Mouse (Mus musculus) midbrain, embryonic 14.5 days (tissue): ENCODE data around the gene Plcl2. TPM values are rescaled to one million over a fixed set of nuclear protein-coding genes. Genes with fewer than 3 reads are reported as not detected.
A peak's percentile ranks its signal among the peaks of the same experiment; 100 is the strongest.
"Not testable (repeated sequence)": the region's sequence is repeated elsewhere in the genome, so short reads cannot be mapped to it uniquely, and the experiment has no call there.

Experiments used
- ATAC-seq: fragments of 200-750 bp; cut with Nextera tagmentation; 2 replicates; pipeline ENCODE4 v1.8.0; 2017; ENCODE audit warnings: moderate number of reproducible peaks, moderate library complexity; ENCODE audit not compliant: low FRiP score, low TSS enrichment
- DNase-seq: peaks from one replicate; pipeline ENCODE4 v3.0.0-alpha.2; 2015
- H3K27ac ChIP-seq: fragments of 300-500 bp; sonication (generic); replicated peaks from 2 replicates; pipeline ENCODE4 v1.5.1; 2014; ENCODE audit warnings: mild to moderate bottlenecking, low read depth, low read length, moderate library complexity
- H3K27me3 ChIP-seq: fragments of 300-500 bp; sonication (generic); 2 replicates; pipeline ENCODE4 v1.6.1; 2014; ENCODE audit warnings: low read length, control low read depth, mixed read lengths; ENCODE audit not compliant: control insufficient read depth, insufficient read depth
- H3K36me3 ChIP-seq: fragments of 300-500 bp; sonication (generic); 2 replicates; pipeline ENCODE4 v1.6.1; 2014; ENCODE audit warnings: low read length, control low read depth; ENCODE audit not compliant: control insufficient read depth, insufficient read depth
- H3K4me1 ChIP-seq: fragments of 300-500 bp; sonication (generic); 2 replicates; pipeline ENCODE4 v1.6.1; 2014; ENCODE audit warnings: mild to moderate bottlenecking, antibody characterized with exemption, low read length, control low read depth; ENCODE audit not compliant: control insufficient read depth, insufficient read depth
- H3K4me2 ChIP-seq: fragments of 300-500 bp; sonication (generic); 2 replicates; pipeline ENCODE4 v1.6.1; 2014; ENCODE audit warnings: mild to moderate bottlenecking, low read length, moderate library complexity
- H3K4me3 ChIP-seq: fragments of 300-500 bp; sonication (generic); replicated peaks from 2 replicates; pipeline ENCODE4 v1.5.1; 2014; ENCODE audit warnings: low read depth, low read length
- H3K9ac ChIP-seq: fragments of 300-500 bp; sonication (generic); replicated peaks from 2 replicates; pipeline ENCODE4 v1.6.1; 2014; ENCODE audit warnings: mild to moderate bottlenecking, low read length, moderate library complexity
- H3K9me3 ChIP-seq: fragments of 300-500 bp; sonication (generic); 2 replicates; pipeline ENCODE4 v1.6.1; 2016; ENCODE audit warnings: low read length, control low read depth, mixed read lengths; ENCODE audit not compliant: control insufficient read depth
- WGBS: fragments of 180-500 bp; shearing (Covaris S2); extraction: QIAGEN DNeasy Blood & Tissue Kit; methylation state at CpG from one replicate; pipeline ENCODE4 v1.1.7; 2014; 5-methylcytosine and 5-hydroxymethylcytosine counted together
- polyA plus RNA-seq: library from polyadenylated mRNA; unstranded; fragments of >200 nt; fragmentation: Nextera tagmentation; extraction: Ambion mirVana; gene quantifications from 2 replicates; pipeline ENCODE4 v1.2.1, GENCODE M21; 2014

The Plcl2 gene
- polyA plus RNA-seq, 1 experiment from 2014 or later, result 14.1 TPM

GRCm38 (mm10) chr17:50698410-50698809 is 189.2 kb downstream of the Plcl2 start:
- H3K9me3 ChIP-seq, ATAC-seq, H3K27ac ChIP-seq, DNase-seq, H3K27me3 ChIP-seq, H3K36me3 ChIP-seq, H3K4me1 ChIP-seq, H3K9ac ChIP-seq: not testable (repeated sequence)
- peak overlapping the region; percentile 47 for H3K4me2 ChIP-seq
- H3K4me3 ChIP-seq, result 0 out of 2 replicates have a peak overlapping the region, but pooled peaks have one; percentile 7
- WGBS, result 2% methylated on average over 39 of the region's 39 CpGs

- Histone ChIP-seq H3K9me3 (peaks cover 4% of the 10 kb centered on the region; the same call in 1 of the 2 replicates), H3K4me1 (peaks cover 8% of the 10 kb centered on the region; the same call in 1 of the 2 replicates), H3K27me3 (no peaks in the 10 kb centered on the region), H3K4me3 (no peak overlapping the region), H3K9ac (no peak overlapping the region), H3K36me3 (no peaks in the 10 kb centered on the region), H3K4me2 (peak overlapping the region; percentile 17; the same call in 1 of the 2 replicates), H3K27ac (peak overlapping the region; percentile 52)
- WGBS, result 28% methylated on average over 7 of the region's 7 CpGs
- DNase-seq, result peak; percentile 78
- ATAC-seq, result peak; percentile 87
Observed at GRCm38 (mm10) chr17:50710497-50711222, 201.5 kb downstream of the Plcl2 start.

- H3K9me3 ChIP-seq, result peaks cover 8% of the 10 kb centered on the region; the same call in 1 of the 2 replicates
- H3K4me3 ChIP-seq, result no peak overlapping the region
- WGBS, result 84% methylated on average over 5 of the region's 5 CpGs
- DNase-seq, result no peak
- H3K4me1 ChIP-seq, result no peaks in the 10 kb centered on the region
- no peak overlapping the region for H3K4me2 ChIP-seq
- no peak overlapping the region for H3K27ac ChIP-seq
- H3K9ac ChIP-seq, result no peak overlapping the region
- no peak for ATAC-seq
- no peaks in the 10 kb centered on the region for H3K36me3 ChIP-seq
- H3K27me3 ChIP-seq, result no peaks in the 10 kb centered on the region
Observed at GRCm38 (mm10) chr17:50717586-50717985, 208.4 kb downstream of the Plcl2 start.

GRCm38 (mm10) chr17:50724376-50724775 is 215.2 kb downstream of the Plcl2 start:
- Histone ChIP-seq H3K4me3 (no peak overlapping the region), H3K9me3 (no peaks in the 10 kb centered on the region), H3K27ac (no peak overlapping the region), H3K36me3 (no peaks in the 10 kb centered on the region), H3K4me2 (no peak overlapping the region), H3K9ac (no peak overlapping the region), H3K27me3 (no peaks in the 10 kb centered on the region), H3K4me1 (no peaks in the 10 kb centered on the region)
- DNase-seq (no peak), ATAC-seq (no peak)
- WGBS, result 51% methylated on average over 2 of the region's 2 CpGs

GRCm38 (mm10) chr17:50726265-50726664 is 217.1 kb downstream of the Plcl2 start:
- ATAC-seq, result no peak
- Histone ChIP-seq H3K4me2 (no peak overlapping the region), H3K9me3 (no peaks in the 10 kb centered on the region), H3K36me3 (no peaks in the 10 kb centered on the region), H3K9ac (no peak overlapping the region), H3K4me3 (no peak overlapping the region), H3K4me1 (no peaks in the 10 kb centered on the region), H3K27me3 (no peaks in the 10 kb centered on the region), H3K27ac (no peak overlapping the region)
- no peak for DNase-seq
- WGBS, result 90% methylated on average over 2 of the region's 2 CpGs

GRCm38 (mm10) chr17:50729031-50729430 is 219.8 kb downstream of the Plcl2 start:
- Histone ChIP-seq H3K9ac (no peak overlapping the region), H3K27ac (no peak overlapping the region), H3K4me2 (no peak overlapping the region), H3K9me3 (no peaks in the 10 kb centered on the region), H3K36me3 (no peaks in the 10 kb centered on the region), H3K4me1 (no peaks in the 10 kb centered on the region), H3K4me3 (no peak overlapping the region), H3K27me3 (no peaks in the 10 kb centered on the region)
- no peak for ATAC-seq
- WGBS, result 97% methylated on average over 2 of the region's 2 CpGs
- no peak for DNase-seq

GRCm38 (mm10) chr17:50729577-50729976 is 220.4 kb downstream of the Plcl2 start:
- no peak overlapping the region for H3K9ac ChIP-seq
- no peak overlapping the region for H3K27ac ChIP-seq
- WGBS, result 91% methylated on average over 6 of the region's 6 CpGs
- no peak overlapping the region for H3K4me3 ChIP-seq
- no peaks in the 10 kb centered on the region for H3K36me3 ChIP-seq
- H3K4me2 ChIP-seq, result no peak overlapping the region
- H3K27me3 ChIP-seq, result no peaks in the 10 kb centered on the region
- no peak for DNase-seq
- no peak for ATAC-seq
- H3K4me1 ChIP-seq, result no peaks in the 10 kb centered on the region
- H3K9me3 ChIP-seq, result no peaks in the 10 kb centered on the region

GRCm38 (mm10) chr17:50730896-50731295 is 221.7 kb downstream of the Plcl2 start:
- no peak overlapping the region for H3K4me2 ChIP-seq
- 87% methylated on average over 2 of the region's 2 CpGs for WGBS
- no peak for DNase-seq
- no peak overlapping the region for H3K9ac ChIP-seq
- no peak overlapping the region for H3K4me3 ChIP-seq
- no peaks in the 10 kb centered on the region for H3K9me3 ChIP-seq
- no peaks in the 10 kb centered on the region for H3K4me1 ChIP-seq
- ATAC-seq, result no peak
- H3K36me3 ChIP-seq, result no peaks in the 10 kb centered on the region
- no peaks in the 10 kb centered on the region for H3K27me3 ChIP-seq
- no peak overlapping the region for H3K27ac ChIP-seq

GRCm38 (mm10) chr17:50731876-50732275 is 222.7 kb downstream of the Plcl2 start:
- H3K36me3 ChIP-seq, result no peaks in the 10 kb centered on the region
- no peak overlapping the region for H3K9ac ChIP-seq
- H3K4me1 ChIP-seq, result no peaks in the 10 kb centered on the region
- H3K4me2 ChIP-seq, result no peak overlapping the region
- no peak overlapping the region for H3K27ac ChIP-seq
- no peak for DNase-seq
- H3K4me3 ChIP-seq, result no peak overlapping the region
- ATAC-seq, result no peak
- H3K27me3 ChIP-seq, result no peaks in the 10 kb centered on the region
- H3K9me3 ChIP-seq, result no peaks in the 10 kb centered on the region
- WGBS, result 93% methylated on average over 5 of the region's 5 CpGs
